Mouse (Mus musculus) liver (tissue): ENCODE measurements at regions not wholly inside any gene's neighbourhood (a gene's known extent, or its start where the extent isn't known, plus 50 kb on each side); places are given as distances from the start of the nearest gene placed in this dataset.

ENCODE experiments used
- DNase-seq: peaks from one replicate; pipeline ENCODE4 v3.0.0-alpha.2; 2020; ENCODE audit warnings: mixed read lengths

- DNase-seq, result no peak
Observed at GRCm38 (mm10) chr7:70752802-70753218, 386.3 kb upstream of the Nr2f2 start.

GRCm38 (mm10) chr7:70748884-70749283 is 382.3 kb upstream of the Nr2f2 start:
- no peak for DNase-seq

- DNase-seq, result no peak
Observed at GRCm38 (mm10) chr7:70748345-70748744, 381.8 kb upstream of the Nr2f2 start.

GRCm38 (mm10) chr7:70744296-70744695 is 377.8 kb upstream of the Nr2f2 start:
- no peak for DNase-seq

GRCm38 (mm10) chr7:70735591-70735990 is 369.1 kb upstream of the Nr2f2 start:
- DNase-seq, result no peak

- no peak for DNase-seq
Observed at GRCm38 (mm10) chr7:70733501-70733900, 367.0 kb upstream of the Nr2f2 start.

GRCm38 (mm10) chr7:70729896-70730295 is 363.4 kb upstream of the Nr2f2 start:
- no peak for DNase-seq

- no peak for DNase-seq
Observed at GRCm38 (mm10) chr7:70718149-70718765, 351.7 kb upstream of the Nr2f2 start.

- no peak for DNase-seq
Observed at GRCm38 (mm10) chr7:70717608-70718007, 351.1 kb upstream of the Nr2f2 start.

- DNase-seq, result no peak
Observed at GRCm38 (mm10) chr7:70716811-70717458, 350.4 kb upstream of the Nr2f2 start.

- no peak for DNase-seq
Observed at GRCm38 (mm10) chr7:70712141-70712540, 345.6 kb upstream of the Nr2f2 start.

- no peak for DNase-seq
Observed at GRCm38 (mm10) chr7:70706281-70706680, 339.7 kb upstream of the Nr2f2 start.

GRCm38 (mm10) chr7:70703784-70704183 is 337.2 kb upstream of the Nr2f2 start:
- DNase-seq, result no peak

GRCm38 (mm10) chr7:70700461-70700860 is 333.9 kb upstream of the Nr2f2 start:
- DNase-seq, result no peak

- DNase-seq, result no peak
Observed at GRCm38 (mm10) chr7:70699391-70699790, 332.9 kb upstream of the Nr2f2 start.

GRCm38 (mm10) chr7:70698986-70699385 is 332.5 kb upstream of the Nr2f2 start:
- DNase-seq, result no peak

- DNase-seq, result no peak
Observed at GRCm38 (mm10) chr7:70692160-70692559, 325.6 kb upstream of the Nr2f2 start.

GRCm38 (mm10) chr7:70690845-70691244 is 324.3 kb upstream of the Nr2f2 start:
- no peak for DNase-seq

- no peak for DNase-seq
Observed at GRCm38 (mm10) chr7:70669065-70669464, 302.5 kb upstream of the Nr2f2 start.

- DNase-seq, result no peak
Observed at GRCm38 (mm10) chr7:70660162-70660561, 293.6 kb upstream of the Nr2f2 start.

GRCm38 (mm10) chr7:70649760-70650377 is 283.3 kb upstream of the Nr2f2 start:
- DNase-seq, result no peak

GRCm38 (mm10) chr7:70646801-70647200 is 280.3 kb upstream of the Nr2f2 start:
- DNase-seq, result no peak

GRCm38 (mm10) chr7:70643694-70644301 is 277.3 kb upstream of the Nr2f2 start:
- peak; percentile 6 for DNase-seq

- no peak for DNase-seq
Observed at GRCm38 (mm10) chr7:70643055-70643454, 276.5 kb upstream of the Nr2f2 start.
